Mouse (Mus musculus) liver, embryonic 14.5 days (tissue): ENCODE results near the gene Rft1.

Experiments used
- CTCF ChIP-seq: IDR thresholded peaks from 2 replicates; pipeline ENCODE4 v1.5.1; 2016; ENCODE audit warnings: antibody characterized with exemption, low read depth, control low read depth
- EP300 ChIP-seq: IDR thresholded peaks from 2 replicates; pipeline ENCODE4 v1.6.1; 2016; ENCODE audit warnings: antibody characterized with exemption, low read depth

- TF ChIP-seq CTCF, result no peak
- TF ChIP-seq EP300, result no peak
Observed at GRCm38 (mm10) chr14:30666061-30666460, 11.9 kb downstream of the Rft1 start.
